Mouse (Mus musculus): ENCODE measurements at regions not wholly inside any gene's neighbourhood (a gene's known extent, or its start where the extent isn't known, plus 50 kb on each side); places are given as distances from the start of the nearest gene placed in this dataset.

GRCm38 (mm10) chr7:72362690-72363089 is 56.3 kb upstream of the Mctp2 start:
- peak; percentile 25 to 79 for DNase-seq (ENCODE audit: low spot score in 2 of 2)
- intact Hi-C loops (cut with DNase I), result loop anchor here (1.0 kb wide), 1 partner anchor 122 kb away; no protein-coding TSS in a partner anchor

DNA sequence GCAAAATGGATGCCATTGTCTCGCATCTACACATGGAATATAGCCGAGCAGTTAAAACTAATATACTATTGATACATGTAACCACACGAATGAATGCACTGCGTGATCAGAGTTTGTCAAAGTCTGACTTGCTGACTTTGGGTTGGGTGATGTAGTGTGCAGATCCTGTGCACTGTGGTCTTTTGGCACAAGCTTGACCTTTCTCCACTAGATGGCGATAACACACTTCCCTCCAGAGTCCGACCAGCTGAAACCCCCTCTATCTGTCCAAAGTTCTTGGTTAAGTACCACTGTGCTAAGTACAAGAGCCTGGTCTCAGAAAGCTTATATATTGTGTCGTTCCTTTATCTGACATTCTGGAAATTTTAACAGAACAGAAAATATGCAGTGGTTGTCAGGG is 84.9 kb upstream of the Mctp2 start:
- intact Hi-C loops (cut with DNase I), result no loop called here
- DNase-seq (ENCODE audit: low spot score in 2 of 2), result peak in 1 of 2 experiments; percentile 10

DNA sequence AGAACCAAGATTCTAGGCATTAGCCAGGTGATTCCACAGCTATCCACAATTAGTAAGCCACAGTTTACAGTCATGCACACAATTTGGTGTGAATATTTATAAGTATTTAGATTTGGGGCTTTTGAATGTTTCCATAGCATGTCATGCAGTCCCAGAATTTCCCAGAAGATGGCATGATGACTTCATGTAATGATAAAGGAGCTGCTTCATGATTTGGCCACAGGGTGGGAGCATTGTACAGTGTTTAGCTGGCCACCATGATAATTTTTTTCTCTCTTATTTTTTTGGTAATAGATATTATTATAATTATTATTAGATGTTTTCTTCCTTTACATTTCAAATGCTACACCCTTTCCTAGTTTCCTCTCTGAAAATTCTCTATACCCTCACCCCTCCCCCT is 93.6 kb upstream of the Mctp2 start:
- intact Hi-C loops (cut with DNase I), result loop anchor here (2.0 to 10.0 kb wide), 3 partner anchors 977 to 1245 kb away; no protein-coding TSS in a partner anchor
- DNase-seq (ENCODE audit: low spot score in 2 of 2), result peak; percentile 73 to 83

- intact Hi-C loops (cut with DNase I), result loop anchor here (10.0 kb wide), 1 partner anchor 1239 kb away; no protein-coding TSS in a partner anchor
Observed at GRCm38 (mm10) chr7:72406131-72406530, 99.7 kb upstream of the Mctp2 start.

DNA sequence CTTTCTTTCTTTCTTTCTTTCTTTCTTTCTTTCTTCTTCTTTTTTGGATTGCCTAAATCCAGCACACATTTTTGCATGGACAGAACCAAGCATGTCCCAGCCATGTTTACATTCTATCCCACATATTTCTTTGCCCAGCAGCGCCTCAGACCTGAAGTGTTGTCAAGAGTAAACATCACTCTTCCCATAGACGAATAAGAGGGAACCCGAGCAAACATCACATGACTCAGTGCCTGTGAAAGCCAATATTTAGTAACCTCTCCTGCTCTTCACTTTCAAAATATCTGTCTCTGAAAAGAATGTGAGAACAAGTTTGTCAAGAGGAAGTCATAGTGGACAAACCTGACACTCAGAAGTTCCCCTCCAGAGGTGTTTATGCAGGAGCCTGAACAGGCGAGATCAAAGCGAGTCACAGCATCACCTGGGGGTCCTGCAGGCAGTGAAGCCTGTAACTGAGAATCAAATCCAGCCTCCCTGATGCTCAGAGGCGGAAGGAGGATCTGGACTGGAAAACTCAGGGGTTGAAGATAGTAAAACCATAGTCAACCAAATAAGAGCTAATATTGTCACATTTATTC is 102.1 kb upstream of the Mctp2 start:
- intact Hi-C loops (cut with DNase I), result loop anchor here (10.0 kb wide), 1 partner anchor 1236 kb away; no protein-coding TSS in a partner anchor

More at GRCm38 (mm10) chr7:72406131-72406530, 99.7 kb upstream of the Mctp2 start:
- no peak for DNase-seq (ENCODE audit: low spot score in 2 of 2)

GRCm38 (mm10) chr7:72438552-72438951 is 132.1 kb upstream of the Mctp2 start:
- DNase-seq (ENCODE audit: low spot score in 2 of 2), result peak in 1 of 2 experiments; percentile 3
- intact Hi-C loops (cut with DNase I), result no loop called here

More for the DNA sequence above, 102.1 kb upstream of the Mctp2 start:
- DNase-seq (ENCODE audit: low spot score in 2 of 2), result no peak

- no peak for DNase-seq (ENCODE audit: low spot score in 2 of 2)
- intact Hi-C loops (cut with DNase I), result no loop called here
Observed at GRCm38 (mm10) chr7:72442001-72442400, 135.6 kb upstream of the Mctp2 start.

GRCm38 (mm10) chr7:72444016-72444415 is 137.6 kb upstream of the Mctp2 start:
- no peak for DNase-seq (ENCODE audit: low spot score in 2 of 2)
- intact Hi-C loops (cut with DNase I), result no loop called here

DNA sequence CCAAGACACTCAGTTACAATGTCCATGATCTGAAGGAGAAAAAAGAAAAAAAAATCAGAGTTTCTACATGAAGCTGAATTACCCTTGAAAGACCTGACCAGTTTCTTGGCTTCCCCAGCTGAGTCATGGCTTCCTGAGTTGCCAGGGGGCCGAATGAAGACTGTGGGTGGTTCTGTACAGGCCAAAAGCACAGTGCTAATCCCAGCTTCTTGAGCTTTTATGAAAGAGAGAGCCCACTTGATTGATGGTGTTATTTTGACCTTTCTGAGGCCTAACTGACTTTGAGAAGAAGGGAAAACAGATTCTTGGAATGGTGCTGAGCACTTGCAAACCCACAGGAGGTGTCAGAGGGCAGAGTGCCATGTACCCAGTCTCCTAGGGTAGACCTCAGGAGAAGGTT is 138.4 kb upstream of the Mctp2 start:
- no peak for DNase-seq (ENCODE audit: low spot score in 2 of 2)
- intact Hi-C loops (cut with DNase I), result no loop called here

DNA sequence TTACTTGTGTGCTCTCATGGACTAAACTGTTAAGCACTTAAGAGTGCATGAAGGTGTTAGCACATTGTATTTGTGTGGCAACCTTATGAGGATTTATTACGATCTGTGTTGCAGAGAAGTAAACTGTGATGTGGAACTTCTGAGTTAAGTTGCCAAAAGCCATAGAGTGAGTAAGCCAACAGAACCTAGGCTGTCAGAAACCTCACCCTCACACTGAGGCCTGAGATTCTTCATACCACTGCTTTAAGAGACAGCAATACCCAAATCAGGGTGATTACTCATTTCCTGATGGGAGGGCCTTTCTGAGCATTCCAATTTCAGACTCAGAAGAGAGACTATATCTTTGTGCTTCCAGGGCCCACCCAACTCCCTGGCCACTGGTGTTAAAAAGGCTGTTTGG is 140.5 kb upstream of the Mctp2 start:
- no peak for DNase-seq (ENCODE audit: low spot score in 2 of 2)
- intact Hi-C loops (cut with DNase I), result no loop called here

GRCm38 (mm10) chr7:72462978-72463377 is 156.6 kb upstream of the Mctp2 start:
- intact Hi-C loops (cut with DNase I), result no loop called here
- DNase-seq (ENCODE audit: low spot score in 2 of 2), result no peak

- intact Hi-C loops (cut with DNase I), result no loop called here
- no peak for DNase-seq (ENCODE audit: low spot score in 2 of 2)
Observed at GRCm38 (mm10) chr7:72464658-72465057, 158.2 kb upstream of the Mctp2 start.

DNA sequence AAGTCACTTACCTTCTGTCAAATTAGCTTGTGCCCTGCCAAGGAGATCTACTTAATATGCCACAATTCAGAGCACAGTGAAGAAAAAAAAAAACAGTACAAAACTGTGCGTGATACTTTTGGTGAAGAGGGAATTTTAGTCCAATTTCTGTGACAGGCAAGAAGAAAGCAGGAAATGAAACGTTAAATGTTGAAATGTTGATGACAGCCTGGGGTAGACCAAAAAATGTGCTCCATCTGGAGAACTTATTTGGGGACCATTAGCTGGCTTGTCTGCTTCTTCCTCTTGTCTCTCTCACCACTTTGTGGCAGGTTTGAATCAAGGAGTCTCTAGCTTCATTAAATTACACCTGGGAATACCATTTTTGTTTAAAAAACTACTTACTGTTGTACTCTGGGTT is 163.3 kb upstream of the Mctp2 start:
- intact Hi-C loops (cut with DNase I), result no loop called here

DNA sequence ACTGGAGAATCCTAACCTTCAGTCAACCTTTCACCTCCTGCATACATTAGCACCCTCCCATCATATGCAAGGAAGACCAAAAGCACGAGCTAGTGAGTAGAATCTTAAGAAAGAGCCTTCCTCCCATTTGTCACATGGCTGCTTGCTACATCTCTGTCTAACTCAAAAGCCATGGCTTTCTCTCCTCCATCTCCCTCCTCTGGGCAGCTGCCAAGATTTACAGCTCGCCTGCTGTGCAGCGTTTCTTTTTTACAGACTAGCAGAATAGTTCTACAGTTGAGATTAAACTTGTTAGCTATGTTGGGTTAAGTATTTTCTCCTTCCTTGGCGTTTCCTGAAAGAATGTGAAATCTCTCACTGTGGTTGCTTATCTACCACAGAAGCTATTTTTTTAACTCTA is 168.3 kb upstream of the Mctp2 start:
- DNase-seq (ENCODE audit: low spot score in 2 of 2), result peak in 1 of 2 experiments; percentile 14
- intact Hi-C loops (cut with DNase I), result no loop called here

More for the DNA sequence above, 163.3 kb upstream of the Mctp2 start:
- no peak for DNase-seq (ENCODE audit: low spot score in 2 of 2)

DNA sequence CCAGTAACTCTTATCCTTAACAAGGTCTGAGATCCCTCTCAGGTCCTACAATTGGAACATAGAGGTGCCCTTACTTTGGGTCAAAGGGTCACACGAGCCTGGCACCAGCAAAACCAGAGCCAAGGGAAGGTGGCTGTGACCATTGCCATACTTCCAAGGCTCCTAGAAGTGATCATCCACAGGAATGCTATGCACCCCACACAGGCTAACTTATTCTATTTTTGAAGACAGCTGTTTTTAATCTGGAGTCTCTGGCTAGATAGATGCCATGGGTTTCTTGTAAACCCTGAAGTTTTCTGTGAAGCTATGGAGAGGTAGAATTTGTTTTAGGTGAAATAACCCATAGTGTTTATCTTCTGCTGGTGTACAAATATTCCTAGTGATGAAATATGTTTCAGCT is 172.5 kb upstream of the Mctp2 start:
- intact Hi-C loops (cut with DNase I), result no loop called here
- no peak for DNase-seq (ENCODE audit: low spot score in 2 of 2)

DNA sequence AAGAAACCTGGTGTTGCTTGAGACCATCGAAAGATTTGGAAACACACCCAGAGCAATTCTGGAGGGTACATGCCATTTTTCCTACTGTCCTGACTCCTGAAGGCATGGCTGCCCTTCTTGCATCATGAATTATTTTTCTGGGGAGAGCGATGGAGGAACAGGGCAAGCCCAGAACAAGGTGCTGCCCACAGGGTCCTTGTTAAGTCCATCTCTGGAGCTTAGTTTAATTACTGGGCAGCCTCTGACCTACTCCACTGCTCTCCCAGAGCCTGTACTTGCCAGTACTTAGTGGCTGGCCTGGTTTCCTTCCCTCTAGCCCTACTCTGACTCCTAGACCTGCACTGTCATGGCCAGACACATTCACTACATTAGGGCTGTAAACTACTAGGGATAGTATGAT is 174.9 kb upstream of the Mctp2 start:
- DNase-seq (ENCODE audit: low spot score in 2 of 2), result no peak
- intact Hi-C loops (cut with DNase I), result no loop called here

DNA sequence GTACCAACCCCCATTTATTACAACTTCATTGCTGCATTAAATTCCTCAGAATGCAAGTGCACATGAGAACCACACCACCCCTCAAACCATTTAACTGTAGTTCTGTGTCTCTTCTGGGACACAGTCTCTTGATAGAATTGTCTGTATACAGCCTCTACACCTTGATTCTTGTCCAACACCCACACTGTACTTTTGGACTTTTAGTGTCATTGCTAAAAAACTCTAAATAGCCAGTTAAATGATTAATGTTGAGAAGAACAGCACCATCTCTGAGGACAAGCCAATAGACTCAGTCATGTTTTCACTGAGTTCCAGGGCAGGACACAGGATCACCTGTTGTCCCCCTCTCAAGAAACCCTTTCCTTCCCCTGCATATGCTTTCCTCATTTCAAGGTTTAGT is 183.8 kb upstream of the Mctp2 start:
- intact Hi-C loops (cut with DNase I), result no loop called here
- no peak for DNase-seq (ENCODE audit: low spot score in 2 of 2)

DNA sequence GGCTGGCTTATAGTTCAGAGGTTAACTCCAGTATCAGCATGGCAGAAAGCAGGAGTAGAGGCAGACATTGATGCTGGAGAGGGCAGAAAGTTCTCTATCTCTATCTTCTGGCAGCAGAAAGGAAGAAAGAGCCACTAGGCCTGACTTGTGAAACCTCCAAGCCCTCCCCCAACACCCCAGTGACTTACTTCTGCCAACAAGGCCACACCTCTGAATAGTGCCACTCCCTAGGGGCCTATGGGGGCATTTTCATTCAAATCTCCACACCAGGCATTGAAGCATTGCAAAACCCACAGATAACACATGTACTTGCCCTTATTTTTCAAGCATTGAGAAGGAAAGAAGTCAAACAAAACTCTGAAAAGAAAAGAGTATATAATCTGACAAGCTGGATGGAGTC is 186.9 kb upstream of the Mctp2 start:
- no peak for DNase-seq (ENCODE audit: low spot score in 2 of 2)
- intact Hi-C loops (cut with DNase I), result no loop called here

DNA sequence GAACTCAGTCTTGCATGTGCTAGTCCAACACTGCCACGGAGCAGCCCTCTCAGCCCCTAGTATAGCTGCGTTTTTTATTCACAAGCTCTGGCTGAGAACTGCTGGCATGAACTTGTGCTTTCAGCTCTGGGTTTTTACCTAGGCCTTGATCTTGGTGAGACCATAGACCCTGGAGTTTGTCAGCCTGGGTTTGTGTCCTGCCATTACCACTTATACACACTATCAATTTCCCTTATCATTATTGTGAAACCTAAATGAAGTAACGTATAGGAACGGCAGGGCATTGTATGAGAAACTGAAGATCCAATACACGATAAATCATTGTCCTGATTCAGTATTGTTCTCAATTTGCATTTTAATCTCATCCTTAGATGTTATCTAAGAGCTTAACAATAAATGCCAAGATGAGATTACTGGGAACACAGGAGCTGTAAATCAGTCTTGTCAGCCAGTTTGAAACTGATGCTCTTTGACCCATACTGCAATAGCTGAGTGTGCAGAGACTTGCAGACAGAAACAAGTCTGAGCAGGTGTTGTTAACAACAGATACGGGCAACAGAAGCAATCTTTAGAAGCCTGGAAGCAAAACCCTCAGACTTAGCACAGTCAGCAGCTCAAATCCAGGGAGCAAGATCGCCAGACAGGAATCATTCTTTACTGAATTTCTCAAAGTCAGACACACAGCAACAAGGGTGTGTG is 190.7 kb upstream of the Mctp2 start:
- no peak for DNase-seq (ENCODE audit: low spot score in 2 of 2)
- intact Hi-C loops (cut with DNase I), result no loop called here

GRCm38 (mm10) chr7:72498562-72499230 is 192.3 kb upstream of the Mctp2 start:
- intact Hi-C loops (cut with DNase I), result no loop called here
- peak in 1 of 2 experiments; percentile 22 for DNase-seq (ENCODE audit: low spot score in 2 of 2)

DNA sequence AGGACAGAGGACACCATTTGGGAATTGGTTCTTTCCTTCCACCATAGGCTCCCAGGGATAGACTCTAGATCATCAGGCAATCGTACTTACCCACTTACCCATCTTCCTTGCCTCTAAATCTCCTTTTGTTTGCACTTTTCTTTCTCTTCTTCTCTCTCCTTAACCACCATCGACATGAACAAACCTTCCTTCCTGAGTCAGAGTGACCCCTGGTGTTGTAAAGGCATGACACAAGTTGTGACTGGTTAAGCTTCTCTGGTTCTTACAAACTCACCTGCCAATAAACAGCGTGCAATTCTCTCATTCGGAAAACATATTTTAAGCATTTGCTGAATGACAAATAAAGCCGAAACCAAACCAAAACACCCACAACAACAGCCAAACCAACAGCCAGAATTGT is 193.4 kb upstream of the Mctp2 start:
- DNase-seq (ENCODE audit: low spot score in 2 of 2), result no peak
- intact Hi-C loops (cut with DNase I), result no loop called here
